Mouse (Mus musculus): ENCODE results near the gene Gm572.

- TF ChIP-seq GATA1 (IDR thresholded peaks at IDR 0.05; ENCODE audit: low read length) (no peak), TAL1 (IDR thresholded peaks at IDR 0.05; ENCODE audit: low read length) (no peak)
Measured at GRCm38 (mm10) chr4:148715396-148715795, 72.3 kb downstream of the Gm572 start.

Data from erythroblast, embryonic 14.5 days (primary cell).